Mouse (Mus musculus) embryonic fibroblast, embryonic 13.5 days (primary cell): ENCODE measurements at regions not wholly inside any gene's neighbourhood (a gene's known extent, or its start where the extent isn't known, plus 50 kb on each side); places are given as distances from the start of the nearest gene placed in this dataset.

Experiments used
- H3K27ac ChIP-seq: 2 replicates; pipeline ENCODE4 v1.5.1; 2012; ENCODE audit warnings: low read length, control low read depth, inconsistent platforms; ENCODE audit not compliant: insufficient read depth
- H3K4me1 ChIP-seq: 2 replicates; pipeline ENCODE4 v1.6.1; 2011; ENCODE audit warnings: low read length; ENCODE audit not compliant: control insufficient read depth, insufficient read depth
- H3K4me3 ChIP-seq: 2 replicates; pipeline ENCODE4 v1.5.1; 2011; ENCODE audit warnings: mild to moderate bottlenecking, control low read depth, low read length; ENCODE audit not compliant: insufficient read depth
- CTCF ChIP-seq: IDR thresholded peaks from 2 replicates; pipeline ENCODE4 v1.5.1; 2011; ENCODE audit warnings: mild to moderate bottlenecking, control low read depth, low read length, moderate library complexity, borderline replicate concordance; ENCODE audit not compliant: insufficient read depth
- POLR2A ChIP-seq: IDR thresholded peaks from 2 replicates; pipeline ENCODE4 v1.6.1; 2011; ENCODE audit warnings: low read depth, mild to moderate bottlenecking, control low read depth, low read length, moderate library complexity

DNA sequence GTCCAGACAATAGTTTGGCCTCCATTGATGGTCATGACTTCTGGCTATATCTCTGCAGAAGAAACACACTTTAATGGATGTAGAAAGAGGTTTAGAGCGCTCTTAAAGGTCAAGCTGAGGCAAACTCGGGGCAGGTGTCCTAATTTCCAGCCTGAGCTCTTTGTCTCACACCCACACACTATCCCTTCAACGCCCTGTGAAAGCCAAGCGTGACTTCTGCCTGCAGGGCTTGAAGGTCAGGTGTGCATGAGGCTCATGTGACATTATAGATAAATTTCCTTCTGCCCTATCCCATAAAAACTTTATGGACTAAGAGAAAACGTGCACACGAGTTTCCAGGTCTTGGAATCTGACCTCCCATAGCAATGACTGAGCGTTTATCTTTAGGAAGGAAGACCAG, 266.0 kb downstream of the Foxo1 start:
- Histone ChIP-seq H3K4me1 (peaks cover 11% of the 10 kb centered on the region), H3K4me3 (no peak overlapping the region), H3K27ac (no peak overlapping the region)
- TF ChIP-seq CTCF (no peak), POLR2A (no peak)

DNA sequence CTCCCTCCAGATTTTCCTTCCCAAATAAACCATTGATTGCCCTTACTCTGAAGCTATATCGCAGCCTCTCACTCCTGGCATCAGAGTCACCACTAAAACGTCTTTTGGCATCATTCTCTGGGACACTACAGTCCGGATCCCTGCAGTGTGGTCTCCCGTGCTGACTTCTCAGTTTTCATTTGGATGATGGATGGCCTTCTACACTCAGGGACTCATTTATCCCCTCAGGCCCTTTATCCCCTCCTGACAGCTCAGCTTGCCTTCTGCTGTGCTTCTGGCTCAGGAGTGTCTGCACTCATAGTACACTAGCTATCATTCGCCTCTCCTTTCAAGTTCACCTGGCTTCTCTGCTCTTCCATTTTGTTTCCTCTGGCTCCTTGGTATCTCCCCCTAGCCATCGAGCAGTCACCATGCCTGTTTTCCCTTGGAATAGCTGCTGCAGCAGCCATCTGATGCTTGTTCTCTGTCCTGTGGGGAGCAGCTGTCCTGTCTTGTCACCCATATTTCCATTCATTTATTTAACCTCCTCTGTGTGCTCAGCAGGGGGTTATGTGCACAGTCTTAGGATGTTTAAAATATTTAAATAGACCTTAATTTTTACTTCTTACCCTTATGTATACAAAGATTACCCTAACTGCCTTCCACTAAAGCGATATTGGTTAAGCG, 263.7 kb downstream of the Foxo1 start:
- H3K4me3 ChIP-seq = no peak overlapping the region
- no peak overlapping the region for H3K27ac ChIP-seq
- peaks cover 5% of the 10 kb centered on the region; the same call in 1 of the 2 replicates for H3K4me1 ChIP-seq
- no peak for TF ChIP-seq CTCF
- no peak for TF ChIP-seq POLR2A

DNA sequence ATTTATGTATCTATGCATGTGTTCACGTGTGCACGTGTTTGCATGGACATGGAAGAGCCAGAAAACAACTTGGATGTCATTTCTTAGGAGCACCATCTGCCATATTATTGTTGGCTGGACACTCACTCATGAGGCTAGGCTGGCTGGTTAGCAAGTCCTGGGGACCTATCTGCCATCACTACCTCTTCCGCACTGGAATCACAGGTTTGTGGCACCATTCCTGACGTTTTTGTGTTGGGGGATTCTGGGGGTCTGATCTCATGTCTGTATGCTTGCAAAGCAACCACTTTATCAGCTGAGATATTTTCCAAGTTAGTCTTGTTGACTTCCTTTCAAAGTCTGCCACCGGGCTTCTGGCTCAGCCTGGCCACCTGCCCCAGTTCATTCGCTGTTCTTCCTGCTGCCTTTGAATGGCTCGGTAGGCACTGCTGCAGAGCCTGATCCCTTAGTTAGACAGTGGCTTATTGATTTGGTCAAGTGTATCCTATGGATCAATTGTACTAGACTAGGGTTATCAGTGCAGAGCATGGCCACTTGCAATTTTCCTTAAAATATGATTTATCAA, 262.4 kb downstream of the Foxo1 start:
- H3K27ac ChIP-seq = no peak overlapping the region
- TF ChIP-seq POLR2A = no peak
- TF ChIP-seq CTCF = no peak

DNA sequence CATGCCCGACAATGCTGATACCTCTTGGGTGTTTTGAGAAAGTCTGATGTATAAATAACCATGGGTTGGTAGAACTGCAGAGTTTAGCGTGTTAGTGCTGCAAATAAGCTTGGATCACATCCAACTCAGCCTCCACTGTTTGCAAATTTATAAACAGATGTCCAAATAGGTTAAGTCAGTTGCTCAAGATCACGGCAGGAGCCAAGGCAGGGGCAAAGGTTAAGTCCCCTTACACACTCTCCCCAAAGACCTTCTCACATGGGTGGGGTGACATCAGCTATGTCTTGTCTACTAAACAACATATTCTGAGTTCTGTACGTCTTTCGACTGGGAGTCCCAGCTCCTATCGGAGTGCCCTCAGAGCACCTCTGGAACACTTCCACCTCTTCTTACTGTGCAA, 261.0 kb downstream of the Foxo1 start:
- TF ChIP-seq CTCF = no peak
- TF ChIP-seq POLR2A = no peak
- H3K4me1 ChIP-seq = peaks cover 5% of the 10 kb centered on the region; the same call in 1 of the 2 replicates
- H3K4me3 ChIP-seq = no peak overlapping the region
- H3K27ac ChIP-seq = no peak overlapping the region

More for the DNA sequence above, 262.4 kb downstream of the Foxo1 start:
- Histone ChIP-seq H3K4me1 (peaks cover 5% of the 10 kb centered on the region; the same call in 1 of the 2 replicates), H3K4me3 (no peak overlapping the region)

DNA sequence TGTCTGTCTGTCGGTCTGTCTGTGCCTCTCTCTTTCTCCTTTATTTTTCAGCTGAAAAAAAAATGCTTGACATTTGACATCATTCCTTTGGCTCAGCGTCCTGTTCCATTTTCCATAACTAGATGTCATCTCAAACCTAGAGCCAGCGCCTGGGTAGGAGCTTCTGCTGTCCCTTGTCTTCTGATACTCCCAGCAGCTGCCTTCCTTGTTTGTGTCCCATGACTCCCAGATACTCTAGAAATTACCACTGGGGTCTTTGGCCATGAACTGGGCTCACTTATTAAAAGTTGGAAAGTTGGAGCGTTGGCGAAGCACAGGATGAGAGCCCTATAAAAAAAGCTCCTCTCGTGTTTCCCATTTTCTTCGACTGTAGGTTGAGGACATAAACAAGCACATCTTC, 260.4 kb downstream of the Foxo1 start:
- no peak for TF ChIP-seq CTCF
- TF ChIP-seq POLR2A = no peak
- no peak overlapping the region for H3K4me3 ChIP-seq
- H3K27ac ChIP-seq = no peak overlapping the region
- peaks cover 5% of the 10 kb centered on the region; the same call in 1 of the 2 replicates for H3K4me1 ChIP-seq

DNA sequence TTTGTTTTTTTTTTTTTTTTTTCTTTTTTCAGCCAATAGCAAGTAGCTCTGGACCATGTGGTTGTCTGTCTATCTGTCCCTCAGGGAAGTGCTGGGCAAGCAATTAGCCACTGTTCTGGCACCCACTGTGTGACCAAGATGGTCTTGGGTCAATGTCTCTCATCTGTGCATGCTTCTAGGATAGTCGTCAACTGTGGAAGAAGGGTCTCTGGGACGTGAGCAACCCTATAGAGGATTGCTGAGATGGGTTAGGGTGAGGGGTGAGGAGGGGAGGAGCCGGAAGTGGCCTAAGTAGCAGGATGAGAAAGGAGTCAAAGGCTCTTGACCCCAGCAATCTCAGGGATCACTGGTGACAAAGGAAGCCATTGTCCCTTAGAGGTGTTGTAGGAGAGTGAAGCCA, 259.6 kb downstream of the Foxo1 start:
- Histone ChIP-seq H3K4me3 (no peak overlapping the region), H3K4me1 (peaks cover 5% of the 10 kb centered on the region; the same call in 1 of the 2 replicates), H3K27ac (no peak overlapping the region)
- no peak for TF ChIP-seq CTCF
- TF ChIP-seq POLR2A = no peak

DNA sequence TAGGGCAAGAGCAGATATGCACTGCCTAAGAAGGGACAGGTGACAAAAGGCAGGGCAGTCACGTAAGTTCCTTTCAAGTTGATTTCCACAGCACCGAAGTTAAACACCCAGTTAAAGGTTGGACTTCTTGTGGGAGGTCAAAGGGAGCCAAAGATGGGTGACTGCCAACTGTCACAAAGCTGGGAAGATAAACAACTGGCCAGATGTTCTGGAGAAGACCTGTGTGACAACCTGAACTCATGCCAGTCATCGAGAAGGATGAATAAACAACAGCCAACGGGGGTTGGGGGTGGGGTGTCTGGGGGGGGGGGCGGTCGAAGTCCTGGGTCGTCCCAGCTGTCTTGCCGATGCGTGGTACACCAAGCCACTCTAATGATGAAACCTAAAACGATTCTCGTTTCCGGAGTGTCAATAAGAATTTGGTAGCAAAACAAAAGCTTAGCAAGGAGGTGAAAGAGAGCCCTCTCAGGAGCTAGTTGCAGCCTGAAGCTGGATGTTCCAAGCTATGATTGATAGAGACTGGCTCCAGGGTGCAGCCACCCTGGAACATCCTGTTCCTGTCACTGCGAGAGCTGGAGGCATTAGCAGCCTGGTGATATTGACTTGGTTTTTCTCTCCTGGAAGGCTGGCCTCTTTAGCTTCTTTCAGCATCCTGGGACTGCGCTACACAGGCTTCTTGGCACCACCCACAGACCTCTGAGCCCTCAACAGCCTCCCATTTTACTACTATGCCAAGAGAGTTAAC, 259.0 kb downstream of the Foxo1 start:
- Histone ChIP-seq H3K4me1 (0 out of 2 replicates have a peak, but pooled peaks cover 3% of the 10 kb centered on the region), H3K27ac (no peak overlapping the region), H3K4me3 (no peak overlapping the region)
- no peak for TF ChIP-seq POLR2A

DNA sequence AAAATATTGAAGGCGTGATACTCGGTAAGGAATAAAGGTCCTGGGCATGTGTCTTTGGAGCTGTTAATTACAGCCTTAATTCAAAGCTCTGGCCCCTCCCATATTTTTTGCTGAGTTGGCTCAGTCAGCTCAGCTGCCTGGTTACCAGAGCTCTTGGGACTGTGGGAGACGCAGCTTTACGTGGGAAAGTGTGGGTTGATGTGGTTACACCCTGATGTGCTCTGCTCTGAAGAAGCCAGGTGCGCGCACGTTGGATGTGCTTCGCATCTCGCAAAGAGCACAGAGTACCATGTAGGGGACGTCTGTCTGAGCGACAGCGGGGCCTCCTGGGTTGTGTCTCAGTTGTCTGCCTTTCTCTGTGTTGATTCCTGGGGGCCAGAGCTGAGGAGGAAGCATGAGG, 254.8 kb downstream of the Foxo1 start:
- Histone ChIP-seq H3K4me1 (no peaks in the 10 kb centered on the region), H3K27ac (no peak overlapping the region), H3K4me3 (no peak overlapping the region)
- TF ChIP-seq CTCF (no peak), POLR2A (no peak)

DNA sequence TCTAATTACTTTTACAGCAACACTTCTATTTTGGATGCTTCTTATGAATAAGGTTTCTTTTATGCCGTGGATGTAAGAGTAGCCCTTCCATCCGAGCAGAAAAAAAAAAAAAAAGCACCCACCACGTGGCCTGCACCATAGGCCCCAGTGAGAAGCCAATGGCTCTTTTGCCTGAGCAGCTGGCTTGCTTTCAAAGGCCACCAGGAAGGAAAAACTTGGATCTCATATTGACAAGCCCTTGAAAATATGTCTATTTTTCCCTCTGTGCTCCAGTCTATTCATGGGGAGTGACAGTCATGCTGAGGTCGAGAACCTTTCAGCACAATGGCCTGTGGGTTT, 252.4 kb downstream of the Foxo1 start:
- Histone ChIP-seq H3K4me1 (no peaks in the 10 kb centered on the region), H3K27ac (no peak overlapping the region), H3K4me3 (no peak overlapping the region)
- no peak for TF ChIP-seq CTCF
- TF ChIP-seq POLR2A = no peak

DNA sequence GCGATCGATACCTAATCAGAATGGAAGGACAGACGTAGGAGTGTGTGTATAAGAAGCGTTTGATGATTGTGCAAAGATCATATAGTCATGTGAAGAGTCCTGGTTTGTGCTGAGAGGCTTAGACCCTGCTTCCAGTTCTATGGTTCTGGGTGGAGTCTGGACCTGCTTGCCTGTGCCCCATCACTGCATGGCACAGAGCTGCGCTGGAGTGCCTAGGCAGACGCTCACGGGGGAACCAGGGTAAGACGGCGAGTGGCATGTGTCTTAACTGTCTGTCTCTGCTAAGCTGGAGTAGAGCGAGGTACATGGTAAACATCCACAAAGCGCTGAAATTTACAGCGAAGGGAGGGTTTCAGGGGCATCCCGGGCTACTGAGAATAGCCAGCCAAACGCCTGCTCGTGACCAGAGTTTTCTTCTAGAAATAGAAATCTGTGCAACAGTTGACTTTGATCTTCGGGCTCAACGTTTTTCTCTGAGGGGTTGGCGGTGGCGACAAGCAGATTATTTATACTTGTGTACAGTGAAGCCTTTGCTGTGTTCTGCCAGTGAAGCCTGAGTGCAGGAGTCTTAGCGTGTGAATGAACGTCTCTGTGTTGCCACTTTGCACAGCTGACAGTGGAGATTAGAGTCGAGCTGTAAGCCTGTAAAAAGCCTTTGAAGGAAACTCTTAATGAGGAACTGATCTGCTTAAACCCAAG, 251.9 kb downstream of the Foxo1 start:
- H3K4me1 ChIP-seq = no peaks in the 10 kb centered on the region
- no peak overlapping the region for H3K27ac ChIP-seq
- H3K4me3 ChIP-seq = no peak overlapping the region
- TF ChIP-seq CTCF (no peak), POLR2A (no peak)
